Mouse (Mus musculus) hindbrain, embryonic 14.5 days (tissue): ENCODE results near the gene Kif26b. TPM values are rescaled to one million over a fixed set of nuclear protein-coding genes. Genes with fewer than 3 reads are reported as not detected.

Experiments
- ATAC-seq: fragments of 200-750 bp; cut with Nextera tagmentation; 2 replicates; pipeline ENCODE4 v1.8.0; 2017; ENCODE audit warnings: moderate number of reproducible peaks, mild to moderate bottlenecking, moderate TSS enrichment, moderate library complexity; ENCODE audit not compliant: low FRiP score
- DNase-seq: peaks from one replicate; pipeline ENCODE4 v3.0.0-alpha.2; 2015; ENCODE audit warnings: low spot score
- H3K27ac ChIP-seq: fragments of 300-500 bp; sonication (generic); 2 replicates; pipeline ENCODE4 v1.5.1; 2014; ENCODE audit warnings: mild to moderate bottlenecking, moderate library complexity
- H3K27me3 ChIP-seq: fragments of 300-500 bp; sonication (generic); 2 replicates; pipeline ENCODE4 v1.6.1; 2014; ENCODE audit warnings: mild to moderate bottlenecking, low read length, mixed read lengths; ENCODE audit not compliant: control insufficient read depth, insufficient read depth
- H3K36me3 ChIP-seq: fragments of 300-500 bp; sonication (generic); replicated peaks from 2 replicates; pipeline ENCODE4 v1.6.1; 2014; ENCODE audit not compliant: control insufficient read depth, insufficient read depth
- H3K4me1 ChIP-seq: fragments of 300-500 bp; sonication (generic); replicated peaks from 2 replicates; pipeline ENCODE4 v1.6.1; 2014; ENCODE audit warnings: antibody characterized with exemption, low read length, mixed read lengths; ENCODE audit not compliant: control insufficient read depth, insufficient read depth
- H3K4me2 ChIP-seq: fragments of 300-500 bp; sonication (generic); replicated peaks from 2 replicates; pipeline ENCODE4 v1.6.1; 2014; ENCODE audit warnings: mild to moderate bottlenecking, moderate library complexity
- H3K4me3 ChIP-seq: fragments of 300-500 bp; sonication (generic); replicated peaks from 2 replicates; pipeline ENCODE4 v1.5.1; 2014; ENCODE audit warnings: mild to moderate bottlenecking, low read length
- H3K9ac ChIP-seq: fragments of 300-500 bp; sonication (generic); 2 replicates; pipeline ENCODE4 v1.6.1; 2014
- H3K9me3 ChIP-seq: fragments of 300-500 bp; sonication (generic); 2 replicates; pipeline ENCODE4 v1.6.1; 2016; ENCODE audit warnings: low read length; ENCODE audit not compliant: control insufficient read depth
- WGBS: fragments of 180-500 bp; shearing (Covaris S2); extraction: QIAGEN DNeasy Blood & Tissue Kit; methylation state at CpG from one replicate; pipeline ENCODE4 v1.1.7; 2014; 5-methylcytosine and 5-hydroxymethylcytosine counted together
- polyA plus RNA-seq: library from polyadenylated mRNA; unstranded; fragments of >200 nt; fragmentation: Nextera tagmentation; extraction: Ambion mirVana; gene quantifications from 2 replicates; pipeline ENCODE4 v1.2.1, GENCODE M21; 2014

Gene Kif26b
- polyA plus RNA-seq, 1 experiment from 2014 or later: 15.8 TPM

DNA sequence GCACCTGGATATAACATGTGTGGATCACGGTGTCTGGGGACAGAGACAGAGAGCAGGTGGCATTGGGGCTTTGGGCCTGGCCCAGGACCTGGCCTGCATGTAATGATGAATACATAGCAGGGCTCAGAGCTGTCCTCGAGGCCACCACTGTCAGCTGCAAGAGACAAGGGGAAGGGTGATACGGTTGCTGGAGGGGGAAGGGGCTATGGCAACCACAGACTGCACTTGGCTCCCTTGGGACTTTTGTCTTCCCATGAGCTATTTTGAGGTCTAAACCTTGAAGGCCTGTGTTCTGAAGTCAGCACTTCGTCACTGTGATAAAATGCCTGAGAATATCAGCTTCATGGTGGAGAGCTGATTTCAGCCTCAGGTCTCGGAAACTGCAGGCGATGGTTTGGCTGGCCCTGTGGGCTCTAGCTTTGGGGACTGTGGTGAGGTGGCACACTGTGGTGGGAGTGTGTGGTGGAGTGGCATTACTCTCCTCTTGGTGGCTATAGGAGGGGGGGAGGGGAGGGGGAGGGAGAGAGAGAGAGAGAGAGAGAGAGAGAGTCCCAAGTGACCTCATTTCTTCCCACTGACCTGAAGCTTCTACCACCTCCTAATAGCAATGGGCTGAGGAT is 23.5 kb downstream of the Kif26b start:
- no peak for ATAC-seq
- 85% methylated on average over 6 of the region's 6 CpGs for WGBS

GRCm38 (mm10) chr1:178552898-178553284 is 24.0 kb downstream of the Kif26b start:
- Histone ChIP-seq H3K27ac (no peak overlapping the region), H3K36me3 (no peaks in the 10 kb centered on the region), H3K4me3 (no peak overlapping the region), H3K27me3 (no peaks in the 10 kb centered on the region), H3K9ac (no peak overlapping the region), H3K9me3 (no peaks in the 10 kb centered on the region), H3K4me2 (no peak overlapping the region), H3K4me1 (no peaks in the 10 kb centered on the region; the same call in 1 of the 2 replicates)
- WGBS: 74% methylated on average over 10 of the region's 10 CpGs
- ATAC-seq: no peak
- DNase-seq: no peak

More for the DNA sequence above, 23.5 kb downstream of the Kif26b start:
- Histone ChIP-seq H3K27me3 (no peaks in the 10 kb centered on the region), H3K4me1 (no peaks in the 10 kb centered on the region; the same call in 1 of the 2 replicates), H3K9ac (no peak overlapping the region), H3K36me3 (no peaks in the 10 kb centered on the region), H3K9me3 (no peaks in the 10 kb centered on the region), H3K27ac (no peak overlapping the region), H3K4me3 (no peak overlapping the region), H3K4me2 (no peak overlapping the region)
- no peak for DNase-seq

- 87% methylated on average over 8 of the region's 8 CpGs for WGBS
- H3K27ac ChIP-seq: no peak overlapping the region
- H3K4me1 ChIP-seq: no peaks in the 10 kb centered on the region; the same call in 1 of the 2 replicates
- H3K9ac ChIP-seq: no peak overlapping the region
- H3K4me3 ChIP-seq: no peak overlapping the region
- no peaks in the 10 kb centered on the region for H3K27me3 ChIP-seq
- no peaks in the 10 kb centered on the region for H3K36me3 ChIP-seq
- H3K9me3 ChIP-seq: peaks cover 5% of the 10 kb centered on the region; the same call in 1 of the 2 replicates
- no peak for DNase-seq
- no peak for ATAC-seq
- no peak overlapping the region for H3K4me2 ChIP-seq
These were observed 27.3 kb downstream of the Kif26b start for GRCm38 (mm10) chr1:178556226-178556625.

DNA sequence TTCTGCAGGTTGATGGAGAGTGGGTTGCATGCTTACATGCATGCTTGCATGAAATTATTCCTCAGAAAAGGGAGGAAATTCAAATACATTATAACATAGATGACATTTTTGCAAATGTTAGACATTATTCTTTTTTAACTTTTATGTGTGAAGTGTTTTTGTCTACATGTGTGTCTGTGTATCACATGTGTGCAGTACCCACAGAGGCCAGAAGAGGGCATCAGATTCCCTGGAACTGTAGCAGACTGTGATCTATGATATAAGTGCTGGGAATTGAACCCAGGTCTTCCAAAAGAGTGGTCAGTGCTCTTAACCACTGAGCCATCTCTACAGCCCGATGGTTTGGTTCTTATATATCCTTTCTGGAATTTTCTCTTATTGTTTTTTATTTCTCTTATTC is 31.1 kb downstream of the Kif26b start:
- Histone ChIP-seq H3K9me3 (peaks cover 5% of the 10 kb centered on the region; the same call in 1 of the 2 replicates), H3K36me3 (no peaks in the 10 kb centered on the region), H3K27ac (no peak overlapping the region), H3K27me3 (no peaks in the 10 kb centered on the region), H3K4me1 (no peaks in the 10 kb centered on the region), H3K4me2 (no peak overlapping the region), H3K4me3 (no peak overlapping the region), H3K9ac (no peak overlapping the region)
- DNase-seq: no peak
- no peak for ATAC-seq
- WGBS: 100% methylated on average over 1 of the region's 1 CpGs

DNA sequence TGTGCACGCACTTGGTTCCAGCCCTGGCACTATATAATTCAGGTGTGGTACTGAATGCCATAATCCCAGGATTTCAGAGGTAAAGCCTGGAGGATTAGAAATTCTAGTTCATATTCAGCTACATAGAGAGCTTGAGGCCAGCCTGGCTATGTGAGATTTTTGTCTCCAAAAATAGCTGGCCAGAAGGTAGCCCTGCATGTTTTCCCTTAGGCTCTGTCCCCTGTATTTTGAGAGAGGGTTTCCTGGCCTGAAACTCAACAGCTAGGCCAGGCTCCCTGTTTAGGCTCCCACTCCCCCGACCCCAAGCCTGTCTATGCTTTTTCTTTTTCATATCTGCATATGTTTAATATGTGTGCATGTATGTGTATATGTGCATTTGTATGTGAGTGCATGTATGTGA is 34.9 kb downstream of the Kif26b start:
- ATAC-seq: no peak
- no peak overlapping the region for H3K27ac ChIP-seq
- H3K9me3 ChIP-seq: peaks cover 5% of the 10 kb centered on the region; the same call in 1 of the 2 replicates
- H3K4me3 ChIP-seq: no peak overlapping the region
- no peak overlapping the region for H3K9ac ChIP-seq
- no peak overlapping the region for H3K4me2 ChIP-seq
- H3K27me3 ChIP-seq: no peaks in the 10 kb centered on the region
- H3K36me3 ChIP-seq: no peaks in the 10 kb centered on the region
- H3K4me1 ChIP-seq: peaks cover 18% of the 10 kb centered on the region; the same call in 1 of the 2 replicates
- DNase-seq: no peak
- WGBS: 82% methylated on average over 2 of the region's 2 CpGs

DNA sequence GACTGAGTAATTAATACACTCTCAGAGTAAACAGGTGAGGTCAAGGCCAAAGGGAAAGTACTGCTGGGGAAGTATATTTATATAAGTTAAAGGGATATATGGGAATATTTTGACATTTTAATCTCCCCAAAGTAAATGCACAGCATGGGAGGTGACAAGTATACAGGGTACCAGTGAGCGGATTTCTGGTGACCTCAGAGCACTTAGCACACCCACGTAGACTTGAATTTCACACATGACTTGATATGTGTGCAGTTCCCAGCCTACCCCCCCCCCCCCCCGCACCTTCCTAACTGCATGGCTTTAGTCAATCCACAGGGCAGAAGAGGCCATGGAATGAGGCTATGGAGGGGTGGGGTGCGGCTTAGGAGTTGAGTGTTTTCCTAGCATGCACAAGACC is 35.9 kb downstream of the Kif26b start:
- Histone ChIP-seq H3K9me3 (peaks cover 5% of the 10 kb centered on the region; the same call in 1 of the 2 replicates), H3K36me3 (no peaks in the 10 kb centered on the region), H3K9ac (no peak overlapping the region), H3K4me3 (no peak overlapping the region), H3K4me1 (peaks cover 19% of the 10 kb centered on the region; the same call in 1 of the 2 replicates), H3K4me2 (no peak overlapping the region), H3K27ac (no peak overlapping the region), H3K27me3 (no peaks in the 10 kb centered on the region)
- 77% methylated on average over 4 of the region's 4 CpGs for WGBS
- ATAC-seq (no peak), DNase-seq (no peak)

DNA sequence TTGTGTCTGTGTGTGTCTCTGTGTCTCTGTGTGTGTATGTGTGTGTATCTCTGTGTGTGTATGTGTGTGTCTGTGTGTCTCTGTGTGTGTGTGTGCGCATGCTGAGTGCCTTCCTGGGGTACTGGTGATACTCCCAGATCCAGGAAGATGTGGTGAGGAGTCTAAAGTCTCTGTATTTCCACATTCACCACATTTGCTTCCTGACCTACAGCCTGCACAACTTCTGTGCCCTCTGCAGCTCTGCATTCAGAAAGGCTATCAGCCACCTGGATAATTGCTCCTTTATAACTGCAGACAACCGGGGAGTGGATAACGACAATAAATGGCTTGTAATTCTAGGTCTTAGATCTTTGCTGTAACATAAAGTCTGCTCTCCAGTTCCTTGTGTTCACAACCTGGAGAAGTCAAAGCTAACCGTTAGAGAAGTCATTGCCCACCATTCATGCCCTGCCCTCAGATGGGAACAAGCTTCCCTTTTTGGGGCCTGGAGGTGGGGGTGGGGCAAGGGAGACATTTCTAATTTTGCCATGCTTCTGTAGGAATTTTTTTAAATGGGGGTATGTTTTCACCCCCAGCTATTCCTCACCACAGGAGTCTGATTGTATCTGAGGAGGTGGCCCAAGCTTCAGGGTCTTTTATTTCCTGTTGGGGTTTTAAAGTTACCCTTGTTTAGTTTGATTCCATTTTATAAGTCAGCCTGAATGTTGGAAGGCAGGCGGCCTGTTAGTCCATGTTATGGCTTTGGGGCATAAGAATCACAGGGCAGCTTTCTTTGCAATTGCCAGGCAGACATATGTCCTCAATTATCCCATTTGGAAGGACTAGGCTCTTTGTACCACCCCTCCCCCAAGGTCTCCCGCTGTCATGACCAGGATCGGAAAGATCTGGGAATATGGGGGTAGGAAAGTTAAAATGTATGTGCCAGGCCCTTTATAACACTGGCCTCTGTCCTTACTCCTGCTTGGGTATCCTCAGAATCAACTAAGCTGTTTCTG is 39.9 kb downstream of the Kif26b start:
- DNase-seq: no peak
- no peak overlapping the region for H3K27ac ChIP-seq
- H3K27me3 ChIP-seq: no peaks in the 10 kb centered on the region
- H3K4me3 ChIP-seq: no peak overlapping the region
- WGBS: 64% methylated on average over 7 of the region's 7 CpGs
- no peak overlapping the region for H3K9ac ChIP-seq
- H3K9me3 ChIP-seq: no peaks in the 10 kb centered on the region
- H3K4me2 ChIP-seq: no peak overlapping the region
- peaks cover 24% of the 10 kb centered on the region for H3K4me1 ChIP-seq
- ATAC-seq: no peak
- H3K36me3 ChIP-seq: no peaks in the 10 kb centered on the region

DNA sequence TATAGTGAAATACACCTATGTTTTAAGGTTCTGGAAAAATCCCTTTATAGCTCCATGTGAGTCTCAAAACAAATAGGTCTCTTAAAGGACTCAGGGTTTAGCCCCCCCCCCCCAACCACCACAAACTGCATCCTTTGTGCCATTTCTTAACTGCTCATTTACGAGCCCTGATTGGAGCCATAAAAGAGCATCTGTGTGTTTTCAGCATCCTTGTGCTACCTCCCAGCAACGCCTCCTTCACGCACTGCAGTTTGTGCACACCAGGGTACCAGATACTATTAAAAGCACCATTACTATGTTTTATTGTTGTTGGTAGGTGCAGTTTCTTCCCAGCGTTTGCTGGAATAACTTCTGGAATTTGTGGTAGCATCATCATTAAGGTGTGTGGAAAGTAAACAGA is 42.1 kb downstream of the Kif26b start:
- Histone ChIP-seq H3K9me3 (0 out of 2 replicates have a peak, but pooled peaks cover 4% of the 10 kb centered on the region), H3K36me3 (no peaks in the 10 kb centered on the region), H3K4me2 (no peak overlapping the region), H3K4me3 (no peak overlapping the region), H3K27me3 (no peaks in the 10 kb centered on the region), H3K9ac (no peak overlapping the region), H3K27ac (no peak overlapping the region), H3K4me1 (peaks cover 24% of the 10 kb centered on the region)
- DNase-seq (no peak), ATAC-seq (no peak)
- WGBS: 58% methylated on average over 4 of the region's 4 CpGs

DNA sequence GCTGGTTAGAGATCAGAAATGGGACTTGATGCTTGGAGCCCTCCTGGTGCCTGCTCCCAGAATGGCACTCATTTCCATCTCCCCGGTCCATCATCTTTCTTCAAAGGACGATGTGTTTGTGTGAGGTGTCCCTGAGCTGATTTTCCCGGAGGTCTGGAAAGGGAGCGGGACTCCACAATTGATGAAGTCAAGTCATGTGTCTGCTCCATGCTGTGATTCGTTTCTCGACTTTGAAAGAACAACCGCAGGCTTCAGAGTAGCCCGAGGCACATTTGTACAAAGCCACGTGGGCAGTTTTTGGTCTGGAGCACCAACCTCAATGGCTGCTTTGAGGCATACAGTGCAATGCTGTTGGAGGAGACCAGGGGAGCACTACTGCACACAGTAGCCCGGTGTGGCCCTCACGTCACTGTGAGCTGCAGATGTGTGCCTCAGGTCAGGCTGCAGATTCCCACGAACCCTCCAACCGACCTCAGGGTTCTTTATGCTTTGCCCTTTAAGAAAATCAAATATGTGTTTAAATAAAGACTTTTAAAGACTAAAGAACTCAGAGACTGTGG is 43.0 kb downstream of the Kif26b start:
- Histone ChIP-seq H3K36me3 (no peaks in the 10 kb centered on the region), H3K4me2 (no peak overlapping the region), H3K4me1 (peaks cover 22% of the 10 kb centered on the region), H3K4me3 (no peak overlapping the region), H3K9me3 (0 out of 2 replicates have a peak, but pooled peaks cover 4% of the 10 kb centered on the region), H3K27ac (0 out of 2 replicates have a peak overlapping the region, but pooled peaks have one; percentile 16), H3K9ac (no peak overlapping the region), H3K27me3 (no peaks in the 10 kb centered on the region)
- WGBS: 33% methylated on average over 13 of the region's 13 CpGs
- no peak for DNase-seq
- no peak for ATAC-seq
